Mouse (Mus musculus) testis, adult 2 months (tissue): Measurements from ENCODE around the gene Rep15.

Experiments used
- CTCF ChIP-seq: fragments of 200-500 bp; IDR thresholded peaks from 2 replicates; pipeline ENCODE4 v1.5.1; 2012; ENCODE audit warnings: low read depth, mild to moderate bottlenecking, inconsistent platforms, low read length, moderate library complexity; ENCODE audit not compliant: control insufficient read depth, insufficient read depth, insufficient replicate concordance
- POLR2A ChIP-seq: fragments of 200-500 bp; IDR thresholded peaks from 2 replicates; pipeline ENCODE4 v1.6.1; 2012; ENCODE audit warnings: low read depth, mild to moderate bottlenecking, inconsistent platforms, low read length, moderate library complexity; ENCODE audit not compliant: control insufficient read depth

GRCm38 (mm10) chr6:146984569-146984968 lies 47.8 kb upstream of the Rep15 start:
- TF ChIP-seq POLR2A (no peak), CTCF (no peak)
